Mouse (Mus musculus) CH12F3 (cell line): ENCODE data around the gene Olfr745.

Source experiments
- in situ Hi-C: fragments of 300-500 bp; cut with MboI; formaldehyde crosslinking; loops from 2 replicates; pipeline ENCODE4 v1.14.3; 2020; ENCODE audit warnings: low sequenced_read_pairs

The Olfr745 gene

GRCm38 (mm10) chr14:50639088-50639487 lies at the start of gene Olfr745:
Gene Olfr745, plus strand, starts transcription at chr14:50639388.
- in situ Hi-C loops: no loop called here

GRCm38 (mm10) chr14:50614579-50614978 lies 24.6 kb upstream of the Olfr745 start, which contains the start of gene Olfr744:
Gene Olfr744, plus strand, starts transcription at chr14:50614879.
- in situ Hi-C loops: no loop called here

- in situ Hi-C loops: no loop called here
Measured at GRCm38 (mm10) chr14:50646783-50647182, 7.6 kb downstream of the Olfr745 start, which contains the start of gene Olfr746. Gene Olfr746, plus strand, starts transcription at chr14:50647083.

GRCm38 (mm10) chr14:50693106-50693505 lies 53.9 kb downstream of the Olfr745 start, which contains the start of gene Olfr747:
Gene Olfr747, minus strand, starts transcription at chr14:50693206.
- in situ Hi-C loops: no loop called here
